Mouse (Mus musculus): Measurements from ENCODE around the gene Nat8f4. TPM values are rescaled to one million over a fixed set of nuclear protein-coding genes. Genes with fewer than 3 reads are reported as not detected.
A peak's percentile ranks its signal among the peaks of the same experiment; 100 is the strongest.
"Not testable (repeated sequence)": the region's sequence is repeated elsewhere in the genome, so short reads cannot be mapped to it uniquely, and the experiment has no call there.

Gene Nat8f4
- total and polyA plus RNA-seq, 2 experiments = 3.5 to 4.5 TPM

DNA sequence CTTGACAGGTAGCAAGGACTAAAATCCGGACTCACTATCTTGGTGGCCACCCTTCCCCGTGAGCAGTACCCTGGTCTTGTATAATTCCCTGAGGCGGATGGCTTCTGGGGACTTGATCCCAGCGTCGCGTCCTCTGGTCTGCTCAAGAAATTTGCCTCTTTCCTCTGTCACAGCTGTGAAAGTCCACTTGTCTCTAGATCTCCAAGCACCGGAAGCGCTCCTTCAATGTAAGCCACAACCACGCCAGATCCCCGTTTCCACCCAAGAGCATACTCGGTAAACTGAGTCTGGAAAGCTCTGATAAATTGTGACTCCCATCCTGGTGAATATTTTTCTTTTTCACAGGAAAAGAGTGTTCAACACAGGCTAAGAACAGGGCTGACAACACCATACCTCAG, 10.5 kb upstream of the Nat8f4 start:
- Histone ChIP-seq H3K36me3 (ENCODE audit: control insufficient read depth, insufficient read depth, low read length) (peaks cover 12% of the 10 kb centered on the region), H3K27ac (replicated peaks; ENCODE audit: insufficient read depth, low read depth, low read length) (peak overlapping the region; percentile 99), H3K4me1 (ENCODE audit: control insufficient read depth, insufficient read depth, low read length) (peaks cover 23% of the 10 kb centered on the region), H3K79me2 (ENCODE audit: control insufficient read depth, insufficient read depth, low read length) (peaks cover 5% of the 10 kb centered on the region; the same call in 1 of the 2 replicates), H3K9ac (ENCODE audit: low read depth, low read length) (peak overlapping the region; percentile 94), H3K27me3 (ENCODE audit: control insufficient read depth, insufficient read depth, low read length) (no peaks in the 10 kb centered on the region), H3K4me3 (ENCODE audit: insufficient read depth, low read depth, low read length) (peak overlapping the region; percentile 61)
- no peak for DNase-seq (ENCODE audit: extremely low read depth, low read depth, low spot score)
- no peak for TF ChIP-seq POLR2A (IDR thresholded peaks at IDR 0.05; ENCODE audit: extremely low read depth, insufficient read depth, low read length)
- TF ChIP-seq CTCF (IDR thresholded peaks at IDR 0.05; ENCODE audit: low read depth, low read length) = no peak
- WGBS = under 1% methylated on average over 11 of the region's 11 CpGs

DNA sequence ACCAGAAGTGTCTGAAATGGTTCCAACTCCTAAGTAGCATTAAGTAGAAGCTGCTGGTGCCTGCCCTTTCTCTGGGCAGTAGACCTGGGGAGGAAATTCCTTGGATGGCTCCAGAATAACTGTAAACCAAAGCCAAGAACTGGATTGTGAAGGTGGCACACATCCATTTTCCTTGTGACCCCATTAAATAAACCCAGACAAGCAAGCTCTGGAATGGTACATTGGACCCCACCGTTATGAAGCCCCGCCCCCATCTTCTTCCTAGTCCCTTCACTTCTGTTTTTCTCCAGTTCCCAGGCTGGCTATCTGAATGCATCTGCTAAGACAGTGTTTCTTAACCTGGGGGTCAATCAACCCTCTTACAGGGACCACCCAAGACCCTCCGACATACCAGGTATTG, 6.9 kb upstream of the Nat8f4 start, which contains the start of gene Tprkb:
Tprkb (plus strand) TSS at position 279 of the 400 bp plus-strand sequence.
- Histone ChIP-seq H3K27ac (replicated peaks; ENCODE audit: insufficient read depth, low read depth, low read length) (peak within 1 kb of the TSS; percentile 69), H3K36me3 (ENCODE audit: control insufficient read depth, insufficient read depth, low read length) (peaks cover 16% of the 10 kb centered on the region), H3K27me3 (ENCODE audit: control insufficient read depth, insufficient read depth, low read length) (no peaks in the 10 kb centered on the region), H3K4me1 (ENCODE audit: control insufficient read depth, insufficient read depth, low read length) (peaks cover 45% of the 10 kb centered on the region), H3K79me2 (ENCODE audit: control insufficient read depth, insufficient read depth, low read length) (peaks cover 5% of the 10 kb centered on the region; the same call in 1 of the 2 replicates), H3K9ac (ENCODE audit: low read depth, low read length) (peak within 1 kb of the TSS; percentile 56), H3K4me3 (ENCODE audit: insufficient read depth, low read depth, low read length) (peak within 1 kb of the TSS; percentile 26; the same call in 1 of the 2 replicates)
- TF ChIP-seq POLR2A (IDR thresholded peaks at IDR 0.05; ENCODE audit: extremely low read depth, insufficient read depth, low read length) (no peak), CTCF (IDR thresholded peaks at IDR 0.05; ENCODE audit: low read depth, low read length) (no peak)
- 65% methylated on average over 3 of the region's 3 CpGs for WGBS
- DNase-seq (ENCODE audit: extremely low read depth, low read depth, low spot score) = peak; percentile 49

DNA sequence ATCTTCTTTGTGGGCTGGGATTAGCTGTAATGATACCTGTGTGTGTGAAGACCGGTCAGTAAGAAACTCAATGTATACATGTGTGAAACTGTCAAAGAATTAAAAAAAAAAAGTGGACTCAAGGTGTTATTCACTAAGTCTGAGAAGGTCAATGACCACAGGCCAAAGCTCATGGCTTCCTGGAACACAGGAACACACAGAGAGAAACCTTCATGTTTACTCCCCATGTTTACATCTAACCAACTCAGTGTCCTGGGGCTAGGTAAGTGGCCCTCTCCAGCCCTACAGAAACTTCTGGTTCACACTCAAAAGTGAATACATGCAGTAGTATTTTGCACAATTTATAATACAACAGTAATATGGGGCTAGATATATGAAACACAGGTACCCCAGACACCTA, 5.0 kb upstream of the Nat8f4 start:
- peaks cover 45% of the 10 kb centered on the region for H3K4me1 ChIP-seq (ENCODE audit: control insufficient read depth, insufficient read depth, low read length)

DNA sequence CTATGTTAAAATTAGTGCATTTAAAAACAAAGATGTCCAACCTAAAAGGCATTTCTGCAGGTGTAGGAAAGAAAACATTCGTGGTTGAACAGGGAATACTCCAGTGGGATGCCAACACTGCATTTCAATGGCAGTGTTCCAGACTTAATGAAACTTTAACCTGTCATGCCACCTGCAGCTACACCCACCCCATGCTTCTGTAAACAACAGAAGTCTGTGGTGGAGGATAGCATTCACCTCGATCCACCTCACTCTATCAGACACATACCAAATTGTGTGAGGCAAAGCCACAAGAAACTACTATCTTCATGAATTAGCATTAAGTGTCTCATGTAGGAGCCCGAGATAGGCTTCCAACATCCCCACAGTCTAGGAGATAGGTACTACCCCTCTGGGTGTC, 3.7 kb upstream of the Nat8f4 start:
- Histone ChIP-seq H3K27me3 (ENCODE audit: control insufficient read depth, insufficient read depth, low read length) (no peaks in the 10 kb centered on the region), H3K9ac (ENCODE audit: low read depth, low read length) (peak overlapping the region; percentile 46; the same call in 1 of the 2 replicates), H3K4me3 (ENCODE audit: insufficient read depth, low read depth, low read length) (no peak overlapping the region), H3K4me1 (ENCODE audit: control insufficient read depth, insufficient read depth, low read length) (peaks cover 45% of the 10 kb centered on the region), H3K27ac (replicated peaks; ENCODE audit: insufficient read depth, low read depth, low read length) (peak overlapping the region; percentile 88), H3K36me3 (ENCODE audit: control insufficient read depth, insufficient read depth, low read length) (peaks cover 13% of the 10 kb centered on the region), H3K79me2 (ENCODE audit: control insufficient read depth, insufficient read depth, low read length) (no peaks in the 10 kb centered on the region; the same call in 1 of the 2 replicates)
- TF ChIP-seq CTCF (IDR thresholded peaks at IDR 0.05; ENCODE audit: low read depth, low read length) = no peak
- TF ChIP-seq POLR2A (IDR thresholded peaks at IDR 0.05; ENCODE audit: extremely low read depth, insufficient read depth, low read length) = no peak
- DNase-seq (ENCODE audit: extremely low read depth, low read depth, low spot score) = peak; percentile 93
- WGBS = 22% methylated on average over 3 of the region's 3 CpGs

More for the DNA sequence above, 5.0 kb upstream of the Nat8f4 start:
- Histone ChIP-seq H3K27me3 (ENCODE audit: control insufficient read depth, insufficient read depth, low read length) (no peaks in the 10 kb centered on the region), H3K9ac (ENCODE audit: low read depth, low read length) (no peak overlapping the region; the same call in 1 of the 2 replicates), H3K36me3 (ENCODE audit: control insufficient read depth, insufficient read depth, low read length) (peaks cover 16% of the 10 kb centered on the region), H3K4me3 (ENCODE audit: insufficient read depth, low read depth, low read length) (no peak overlapping the region), H3K79me2 (ENCODE audit: control insufficient read depth, insufficient read depth, low read length) (peaks cover 4% of the 10 kb centered on the region; the same call in 1 of the 2 replicates), H3K27ac (replicated peaks; ENCODE audit: insufficient read depth, low read depth, low read length) (peak overlapping the region; percentile 77)
- WGBS = 88% methylated on average over 1 of the region's 1 CpGs
- DNase-seq (ENCODE audit: extremely low read depth, low read depth, low spot score) = peak; percentile 77
- TF ChIP-seq CTCF (IDR thresholded peaks at IDR 0.05; ENCODE audit: low read depth, low read length) = no peak
- TF ChIP-seq POLR2A (IDR thresholded peaks at IDR 0.05; ENCODE audit: extremely low read depth, insufficient read depth, low read length) = no peak

DNA sequence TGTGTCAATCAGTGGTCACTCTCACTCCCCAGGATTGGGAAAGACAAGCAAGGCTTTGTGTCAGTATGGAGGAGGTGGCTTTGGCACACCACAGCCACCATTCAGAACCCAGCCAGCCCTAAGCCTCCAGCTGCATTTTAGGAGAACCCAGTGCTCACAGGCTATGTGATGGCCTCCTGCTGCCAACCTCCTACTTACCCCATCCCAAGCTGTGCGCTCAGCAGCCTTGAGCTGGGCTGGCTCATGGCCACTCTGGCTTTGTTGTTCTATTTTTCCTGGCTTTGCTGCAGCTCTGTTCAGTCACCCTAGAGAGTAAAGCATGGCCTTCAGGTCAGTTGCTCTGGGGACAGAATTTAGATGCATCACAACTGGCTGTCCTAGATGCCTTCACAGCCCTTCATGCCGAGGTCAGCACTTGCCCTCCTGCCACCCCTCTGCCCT, 2.2 kb upstream of the Nat8f4 start:
- not testable (repeated sequence) for H3K27me3 ChIP-seq (ENCODE audit: control insufficient read depth, insufficient read depth, low read length); H3K79me2 ChIP-seq (ENCODE audit: control insufficient read depth, insufficient read depth, low read length); H3K4me3 ChIP-seq (ENCODE audit: insufficient read depth, low read depth, low read length)
- Histone ChIP-seq H3K36me3 (ENCODE audit: control insufficient read depth, insufficient read depth, low read length) (peaks cover 13% of the 10 kb centered on the region), H3K27ac (replicated peaks; ENCODE audit: insufficient read depth, low read depth, low read length) (peak overlapping the region; percentile 88), H3K9ac (ENCODE audit: low read depth, low read length) (peak overlapping the region; percentile 42), H3K4me1 (ENCODE audit: control insufficient read depth, insufficient read depth, low read length) (peaks cover 45% of the 10 kb centered on the region)
- DNase-seq (ENCODE audit: extremely low read depth, low read depth, low spot score) = peak; percentile 86
- WGBS = 21% methylated on average over 2 of the region's 2 CpGs

DNA sequence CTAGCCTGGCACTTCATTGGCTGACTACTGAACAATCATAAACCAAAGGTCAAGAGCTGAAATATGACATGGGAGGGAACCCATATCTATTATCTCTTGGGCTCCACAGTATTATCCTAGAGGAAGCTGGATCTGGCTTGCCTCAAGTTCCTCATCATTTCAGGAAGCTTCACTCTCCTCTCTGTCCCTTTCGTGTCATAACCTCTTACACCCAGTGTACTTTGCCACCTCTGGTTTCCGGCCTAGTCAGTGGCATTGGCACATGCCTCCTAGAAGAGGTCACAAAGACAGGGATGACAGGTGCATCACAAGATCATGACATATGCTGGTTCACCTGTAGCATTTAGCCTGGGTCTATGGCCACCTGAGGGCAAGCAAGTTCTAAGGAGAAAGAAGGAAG, 2.4 kb downstream of the Nat8f4 start:
- Histone ChIP-seq H3K27me3 (ENCODE audit: control insufficient read depth, insufficient read depth, low read length) (no peaks in the 10 kb centered on the region), H3K9ac (ENCODE audit: low read depth, low read length) (no peak overlapping the region), H3K27ac (replicated peaks; ENCODE audit: insufficient read depth, low read depth, low read length) (no peak overlapping the region), H3K79me2 (ENCODE audit: control insufficient read depth, insufficient read depth, low read length) (no peaks in the 10 kb centered on the region), H3K4me1 (ENCODE audit: control insufficient read depth, insufficient read depth, low read length) (peaks cover 6% of the 10 kb centered on the region), H3K36me3 (ENCODE audit: control insufficient read depth, insufficient read depth, low read length) (no peaks in the 10 kb centered on the region), H3K4me3 (ENCODE audit: insufficient read depth, low read depth, low read length) (no peak overlapping the region)
- no peak for TF ChIP-seq CTCF (IDR thresholded peaks at IDR 0.05; ENCODE audit: low read depth, low read length)
- TF ChIP-seq POLR2A (IDR thresholded peaks at IDR 0.05; ENCODE audit: extremely low read depth, insufficient read depth, low read length) = no peak
- DNase-seq (ENCODE audit: extremely low read depth, low read depth, low spot score) = peak; percentile 41
- 17% methylated on average over 2 of the region's 2 CpGs for WGBS

DNA sequence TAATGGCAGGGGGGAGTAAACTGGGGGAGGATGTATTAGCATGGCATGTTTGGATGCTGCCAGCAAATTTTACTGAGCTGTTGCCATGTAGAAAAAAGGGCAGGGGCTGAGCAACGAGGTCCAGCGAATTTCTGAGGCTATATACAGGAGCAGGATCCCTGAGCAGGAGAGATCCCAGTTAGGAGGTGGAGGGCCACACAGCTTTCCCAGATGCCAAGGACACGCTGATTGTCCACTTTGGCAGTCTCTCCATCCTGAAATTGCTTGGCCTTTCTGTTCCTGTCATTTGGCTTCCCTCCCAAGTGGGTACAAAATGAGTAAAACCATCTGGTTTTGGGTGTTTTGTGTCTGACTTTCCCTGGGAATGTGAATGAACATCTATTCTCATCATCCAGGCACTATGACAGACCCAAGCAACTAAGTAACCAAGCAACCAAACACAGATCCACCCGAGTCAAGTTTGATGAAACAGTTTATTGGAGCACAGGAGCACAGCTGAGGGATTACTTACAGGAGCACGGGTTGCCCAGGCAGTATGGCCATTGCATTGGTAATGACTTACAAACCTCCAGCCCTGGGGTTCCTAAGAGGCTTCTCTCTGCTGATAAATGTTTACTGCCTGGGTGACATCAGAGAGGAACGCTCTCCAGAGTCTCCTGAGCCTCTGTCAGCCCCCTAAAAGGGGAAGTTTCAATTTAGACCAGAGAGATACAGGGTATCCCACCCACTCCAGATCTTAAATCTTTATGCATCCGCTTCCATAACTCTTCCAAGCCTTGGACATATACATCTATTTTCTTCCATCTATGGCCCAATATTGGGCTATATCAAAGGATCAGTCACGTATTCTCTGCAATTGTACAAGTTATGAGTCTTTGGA, 5.8 kb downstream of the Nat8f4 start:
- not testable (repeated sequence) for H3K79me2 ChIP-seq (ENCODE audit: control insufficient read depth, insufficient read depth, low read length); H3K9ac ChIP-seq (ENCODE audit: low read depth, low read length); H3K27me3 ChIP-seq (ENCODE audit: control insufficient read depth, insufficient read depth, low read length); H3K4me3 ChIP-seq (ENCODE audit: insufficient read depth, low read depth, low read length); H3K27ac ChIP-seq (replicated peaks; ENCODE audit: insufficient read depth, low read depth, low read length); H3K36me3 ChIP-seq (ENCODE audit: control insufficient read depth, insufficient read depth, low read length); DNase-seq (ENCODE audit: extremely low read depth, low read depth, low spot score); H3K4me1 ChIP-seq (ENCODE audit: control insufficient read depth, insufficient read depth, low read length)
- WGBS = 88% methylated on average over 7 of the region's 8 CpGs

Measured in liver, adult 2 months (tissue).